Mouse (Mus musculus) MEL (cell line): ENCODE data around the gene Podxl2. TPM values are rescaled to one million over a fixed set of nuclear protein-coding genes. Genes with fewer than 3 reads are reported as not detected.

Source experiments
- DNase-seq: peaks from one replicate; pipeline ENCODE4 v3.0.0; 2011; ENCODE audit warnings: low read depth, low spot score
- H3K27ac ChIP-seq: 2 replicates; pipeline ENCODE4 v1.5.1; 2012; ENCODE audit warnings: low read depth, mild to moderate bottlenecking, control low read depth, low read length, moderate library complexity; ENCODE audit not compliant: control insufficient read depth
- H3K27me3 ChIP-seq, 2 experiments: fragments of 150-350 bp in 1 of 2; sonication (generic) in 1 of 2; 2 replicates each; pipeline ENCODE4 v1.6.1; 2012; ENCODE audit warnings: low read length in 2 of 2, mild to moderate bottlenecking in 2 of 2, improper control_type of control experiment in 1 of 2, moderate library complexity in 1 of 2; ENCODE audit not compliant: insufficient read depth in 2 of 2, control insufficient read depth in 1 of 2
- H3K36me3 ChIP-seq, 2 experiments: 2 replicates each; pipeline ENCODE4 v1.6.1; 2012 to 2014; ENCODE audit warnings: low read length in 2 of 2, improper control_type of control experiment in 1 of 2, inconsistent platforms in 1 of 2, mild to moderate bottlenecking in 1 of 2; ENCODE audit not compliant: insufficient read depth in 2 of 2, control insufficient read depth in 1 of 2
- H3K4me1 ChIP-seq, 2 experiments: fragments of 150-350 bp in 1 of 2; sonication (generic) in 1 of 2; 2 replicates each; pipeline ENCODE4 v1.6.1; 2012; ENCODE audit warnings: low read length in 2 of 2, improper control_type of control experiment in 1 of 2, mild to moderate bottlenecking in 1 of 2; ENCODE audit not compliant: insufficient read depth in 2 of 2, control insufficient read depth in 1 of 2
- H3K4me3 ChIP-seq, 2 experiments: fragments of 150-350 bp in 1 of 2; sonication (generic) in 1 of 2; 2 replicates each; pipeline ENCODE4 v1.5.1; 2012; ENCODE audit warnings: low read depth in 2 of 2, low read length in 2 of 2, mild to moderate bottlenecking in 2 of 2, moderate library complexity in 2 of 2, control low read depth in 1 of 2, improper control_type of control experiment in 1 of 2; ENCODE audit not compliant: control insufficient read depth in 1 of 2, insufficient read depth in 1 of 2
- H3K79me2 ChIP-seq: 2 replicates; pipeline ENCODE4 v1.6.1; 2012; ENCODE audit warnings: mild to moderate bottlenecking, low read length, moderate library complexity; ENCODE audit not compliant: control insufficient read depth, poor library complexity, insufficient read depth
- H3K9ac ChIP-seq: 2 replicates; pipeline ENCODE4 v1.6.1; 2012; ENCODE audit warnings: low read depth, mild to moderate bottlenecking, control low read depth, low read length, moderate library complexity; ENCODE audit not compliant: control insufficient read depth, poor library complexity, severe bottlenecking
- H3K9me3 ChIP-seq: fragments of 150-350 bp; sonication (generic); replicated peaks from 2 replicates; pipeline ENCODE4 v1.6.1; 2012; ENCODE audit warnings: mild to moderate bottlenecking, low read length, improper control_type of control experiment, moderate library complexity; ENCODE audit not compliant: insufficient read depth
- BHLHE40 ChIP-seq: IDR thresholded peaks from 2 replicates; pipeline ENCODE4 v1.6.1; 2012; ENCODE audit warnings: low read depth, mild to moderate bottlenecking, inconsistent platforms, low read length, improper control_type of control experiment, borderline replicate concordance
- CHD1 ChIP-seq: IDR thresholded peaks from 2 replicates; pipeline ENCODE4 v1.6.1; 2012; ENCODE audit warnings: low read depth, mild to moderate bottlenecking, inconsistent platforms, low read length, improper control_type of control experiment
- CTCF ChIP-seq, 3 experiments: IDR thresholded peaks in 2 of 3; conservative IDR thresholded peaks in 1 of 3; 2 replicates each; pipeline ENCODE4 v1.5.1; 2011 to 2012; ENCODE audit warnings: low read length in 3 of 3, low read depth in 2 of 3, mild to moderate bottlenecking in 2 of 3, improper control_type of control experiment in 1 of 3, inconsistent platforms in 1 of 3, mixed read lengths in 1 of 3, moderate library complexity in 1 of 3; ENCODE audit not compliant: control insufficient read depth in 1 of 3, insufficient read depth in 1 of 3, poor library complexity in 1 of 3, severe bottlenecking in 1 of 3
- EP300 ChIP-seq, 2 experiments: IDR thresholded peaks; 2 replicates each; pipeline ENCODE4 v1.6.1; 2011; ENCODE audit warnings: improper control_type of control experiment in 2 of 2, low read length in 2 of 2, low read depth in 1 of 2, mild to moderate bottlenecking in 1 of 2
- ETS1 ChIP-seq: IDR thresholded peaks from 2 replicates; pipeline ENCODE4 v1.6.1; 2012; ENCODE audit warnings: low read depth, mild to moderate bottlenecking, inconsistent platforms, low read length, improper control_type of control experiment, moderate library complexity
- GABPA ChIP-seq: IDR thresholded peaks from 2 replicates; pipeline ENCODE4 v1.6.1; 2012; ENCODE audit warnings: low read depth, mild to moderate bottlenecking, inconsistent platforms, low read length, improper control_type of control experiment, moderate library complexity
- HCFC1 ChIP-seq: IDR thresholded peaks from 2 replicates; pipeline ENCODE4 v1.6.1; 2012; ENCODE audit warnings: low read depth, mild to moderate bottlenecking, inconsistent platforms, low read length, improper control_type of control experiment, moderate library complexity
- MAFK ChIP-seq: IDR thresholded peaks from 2 replicates; pipeline ENCODE4 v1.6.1; 2011; ENCODE audit warnings: low read depth, mild to moderate bottlenecking, low read length, improper control_type of control experiment, borderline replicate concordance
- MYB ChIP-seq: IDR thresholded peaks from 2 replicates; pipeline ENCODE4 v1.6.1; 2011; ENCODE audit warnings: mild to moderate bottlenecking, low read depth, low read length, improper control_type of control experiment
- MYC ChIP-seq: IDR thresholded peaks from 2 replicates; pipeline ENCODE4 v1.6.1; 2011; ENCODE audit warnings: low read depth, mild to moderate bottlenecking, low read length, improper control_type of control experiment, moderate library complexity
- NRF1 ChIP-seq: IDR thresholded peaks from 2 replicates; pipeline ENCODE4 v1.6.1; 2014; ENCODE audit warnings: low read depth, mild to moderate bottlenecking, inconsistent platforms, low read length, improper control_type of control experiment, moderate library complexity; ENCODE audit not compliant: poor library complexity, insufficient read depth, severe bottlenecking
- POLR2AphosphoS2 ChIP-seq: IDR thresholded peaks from 2 replicates; pipeline ENCODE4 v1.6.1; 2011; ENCODE audit warnings: low read length, improper control_type of control experiment
- POLR2AphosphoS5 ChIP-seq: IDR thresholded peaks from 2 replicates; pipeline ENCODE4 v1.6.1; 2012; ENCODE audit warnings: low read depth, borderline replicate concordance, mild to moderate bottlenecking, inconsistent platforms, low read length, moderate library complexity, mixed read lengths
- RCOR1 ChIP-seq: IDR thresholded peaks from 2 replicates; pipeline ENCODE4 v1.6.1; 2012; ENCODE audit warnings: low read depth, mild to moderate bottlenecking, inconsistent platforms, low read length, improper control_type of control experiment
- TCF12 ChIP-seq: IDR thresholded peaks from 2 replicates; pipeline ENCODE4 v1.6.1; 2014; ENCODE audit warnings: low read depth, mild to moderate bottlenecking, inconsistent platforms, low read length, improper control_type of control experiment, moderate library complexity
- UBTF ChIP-seq: IDR thresholded peaks from 2 replicates; pipeline ENCODE4 v1.6.1; 2012; ENCODE audit warnings: low read depth, mild to moderate bottlenecking, inconsistent platforms, low read length, improper control_type of control experiment, moderate library complexity, borderline replicate concordance; ENCODE audit not compliant: insufficient read depth
- USF1 ChIP-seq: IDR thresholded peaks from 2 replicates; pipeline ENCODE4 v1.6.1; 2014; ENCODE audit warnings: low read depth, mild to moderate bottlenecking, inconsistent platforms, low read length, improper control_type of control experiment, moderate library complexity
- USF2 ChIP-seq, 2 experiments: IDR thresholded peaks; 2 replicates each; pipeline ENCODE4 v1.6.1; 2011 to 2012; ENCODE audit warnings: improper control_type of control experiment in 2 of 2, low read length in 2 of 2, borderline replicate concordance in 1 of 2, inconsistent platforms in 1 of 2, low read depth in 1 of 2, mild to moderate bottlenecking in 1 of 2; ENCODE audit not compliant: insufficient read depth in 1 of 2
- ZC3H11A ChIP-seq: IDR thresholded peaks from 2 replicates; pipeline ENCODE4 v1.6.1; 2012; ENCODE audit warnings: low read depth, mild to moderate bottlenecking, inconsistent platforms, low read length, improper control_type of control experiment
- ZKSCAN1 ChIP-seq: IDR thresholded peaks from 2 replicates; pipeline ENCODE4 v1.6.1; 2012; ENCODE audit warnings: low read depth, mild to moderate bottlenecking, inconsistent platforms, low read length, improper control_type of control experiment, moderate library complexity
- ZMIZ1 ChIP-seq: IDR thresholded peaks from 2 replicates; pipeline ENCODE4 v1.6.1; 2012; ENCODE audit warnings: low read depth, mild to moderate bottlenecking, inconsistent platforms, low read length, improper control_type of control experiment, moderate library complexity
- ZNF384 ChIP-seq: IDR thresholded peaks from 2 replicates; pipeline ENCODE4 v1.6.1; 2012; ENCODE audit warnings: low read depth, mild to moderate bottlenecking, inconsistent platforms, low read length, improper control_type of control experiment
- polyA plus RNA-seq, 2 experiments: library from polyadenylated mRNA; stranded (reverse) in 1 of 2; unstranded in 1 of 2; fragments of >175 nt in 1 of 2; fragments of >200 nt in 1 of 2; gene quantifications; 2 replicates each; pipeline versions ENCODE4 v1.2.1 to v1.2.4; 2012; ENCODE audit warnings: low replicate concordance in 2 of 2, low read depth in 1 of 2; ENCODE audit not compliant: insufficient read length in 2 of 2, insufficient read depth in 1 of 2, missing spikeins in 1 of 2
- total RNA-seq: library from RNA; depleted of rRNA; stranded (reverse); fragments of 300-350 nt; gene quantifications from 2 replicates; pipeline ENCODE4 v1.2.3, GENCODE M21; 2012

Podxl2 gene
- total and polyA plus RNA-seq, 3 experiments = 0.10 TPM; not detected in 2

GRCm38 (mm10) chr6:88901471-88901870, 26.6 kb upstream of the Podxl2 start:
- H3K79me2 ChIP-seq = peaks cover 32% of the 10 kb centered on the region
- DNase-seq = no peak
- peak overlapping the region; percentile 61 to 81 for H3K4me3 ChIP-seq
- H3K4me1 ChIP-seq = peaks cover 0 to 25% of the 10 kb centered on the region in 2 experiments; a peak in 2 of 4 replicates
- H3K27ac ChIP-seq = peak overlapping the region; percentile 58
- H3K9me3 ChIP-seq = no peaks in the 10 kb centered on the region
- H3K36me3 ChIP-seq = peaks cover 0 to 13% of the 10 kb centered on the region in 2 experiments; a peak in 3 of 4 replicates
- no peak for TF ChIP-seq ZC3H11A
- TF ChIP-seq CHD1 = no peak
- TF ChIP-seq POLR2AphosphoS2 = 0 out of 2 replicates have a peak, but pooled peaks have one; percentile 10
- H3K27me3 ChIP-seq = no peaks in the 10 kb centered on the region
- peak overlapping the region; percentile 84 for H3K9ac ChIP-seq

DNA sequence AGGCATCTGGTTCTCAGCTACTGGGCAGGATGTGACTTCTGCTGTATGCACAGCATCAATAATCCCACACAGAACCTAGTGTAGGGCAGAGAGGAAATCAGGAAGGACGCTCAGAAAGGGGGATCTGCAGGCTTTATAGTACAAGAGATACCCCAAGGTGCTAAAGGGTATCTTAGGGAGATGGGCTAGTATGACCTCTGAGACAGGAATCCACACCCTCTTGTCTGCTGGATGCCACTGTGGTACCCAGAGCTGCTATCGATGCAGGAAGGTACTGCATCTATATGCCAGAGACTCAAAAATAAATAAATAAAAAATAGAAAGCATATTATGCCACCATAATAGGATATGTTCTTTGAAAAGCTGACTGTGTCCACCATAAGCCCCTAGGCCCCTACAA, 24.8 kb upstream of the Podxl2 start:
- Histone ChIP-seq H3K27ac (no peak overlapping the region), H3K4me1 (peaks cover 0 to 26% of the 10 kb centered on the region in 2 experiments; a peak in 2 of 4 replicates)
- TF ChIP-seq POLR2AphosphoS5 = no peak

DNA sequence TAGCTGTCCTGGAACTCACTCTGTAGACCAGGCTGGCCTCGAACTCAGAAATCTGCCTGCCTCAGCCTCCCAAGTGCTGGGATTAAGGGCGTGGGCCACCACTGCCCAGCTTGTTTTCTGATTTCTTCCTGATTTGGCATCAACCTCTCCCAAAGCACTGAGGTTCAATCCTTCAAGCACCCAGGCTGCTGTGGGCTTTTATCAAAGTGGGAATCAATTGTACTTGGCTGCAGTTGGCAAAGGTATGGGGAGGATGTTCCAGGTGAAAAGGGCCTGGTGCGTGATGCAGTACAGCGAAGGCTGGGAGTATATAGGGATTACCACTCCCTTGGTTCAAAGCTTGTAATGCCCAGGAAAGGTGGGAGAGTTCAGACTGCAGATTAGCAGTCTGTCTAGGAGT, 24.2 kb upstream of the Podxl2 start:
- no peak overlapping the region for H3K27ac ChIP-seq

More for the DNA sequence above, 24.8 kb upstream of the Podxl2 start:
- DNase-seq = no peak
- no peak overlapping the region for H3K4me3 ChIP-seq
- no peak overlapping the region for H3K9ac ChIP-seq
- no peaks in the 10 kb centered on the region for H3K9me3 ChIP-seq
- peaks cover 42% of the 10 kb centered on the region for H3K79me2 ChIP-seq
- peaks cover 3 to 25% of the 10 kb centered on the region in 2 experiments; a peak in 3 of 4 replicates for H3K36me3 ChIP-seq
- H3K27me3 ChIP-seq = no peaks in the 10 kb centered on the region

More for the DNA sequence above, 24.2 kb upstream of the Podxl2 start:
- TF ChIP-seq ZC3H11A (no peak), ZKSCAN1 (no peak), POLR2AphosphoS5 (no peak), UBTF (no peak), RCOR1 (no peak; the same call in 1 of the 2 replicates), CTCF (IDR thresholded peaks at IDR 0.05 in 2 of 3, conservative IDR thresholded peaks at IDR 0.05 in 1 of 3; ENCODE audit: control insufficient read depth in 1 of 3, insufficient read depth in 1 of 3, low read depth in 2 of 3, low read length in 3 of 3, poor library complexity in 1 of 3, severe bottlenecking in 1 of 3) (no peak), MYB (no peak), MAFK (no peak), NRF1 (no peak), USF2 (IDR thresholded peaks at IDR 0.05; ENCODE audit: borderline replicate concordance in 1 of 2, insufficient read depth in 1 of 2, low read depth in 1 of 2, low read length in 2 of 2) (no peak), ETS1 (no peak), GABPA (no peak), USF1 (no peak), ZMIZ1 (no peak), ZNF384 (no peak; the same call in 1 of the 2 replicates), EP300 (IDR thresholded peaks at IDR 0.05; ENCODE audit: low read depth in 1 of 2, low read length in 2 of 2) (no peak), BHLHE40 (no peak), HCFC1 (no peak), MYC (no peak), TCF12 (no peak)
- Histone ChIP-seq H3K27me3 (no peaks in the 10 kb centered on the region), H3K4me3 (peak overlapping the region in 1 of 2 experiments; percentile 29; a peak in 1 of 4 replicates), H3K4me1 (peaks cover 0 to 26% of the 10 kb centered on the region in 2 experiments; a peak in 2 of 4 replicates), H3K36me3 (peaks cover 3 to 25% of the 10 kb centered on the region in 2 experiments; a peak in 3 of 4 replicates), H3K9me3 (no peaks in the 10 kb centered on the region), H3K79me2 (peaks cover 43% of the 10 kb centered on the region), H3K9ac (peak overlapping the region; percentile 51; the same call in 1 of the 2 replicates)
- no peak for DNase-seq
